Mouse (Mus musculus) kidney, adult 2 months (tissue): ENCODE results near the gene Prdm13. TPM values are rescaled to one million over a fixed set of nuclear protein-coding genes. Genes with fewer than 3 reads are reported as not detected.

Experiments used
- DNase-seq: peaks from one replicate; pipeline ENCODE4 v3.0.0; 2021
- H3K27ac ChIP-seq: fragments of 200-500 bp; 2 replicates; pipeline ENCODE4 v1.5.1; 2012; ENCODE audit warnings: low read depth, low read length, control low read depth, inconsistent platforms; ENCODE audit not compliant: insufficient read depth
- H3K27me3 ChIP-seq: fragments of 200-500 bp; replicated peaks from 2 replicates; pipeline ENCODE4 v1.6.1; 2012; ENCODE audit warnings: mild to moderate bottlenecking, moderate library complexity, low read length, inconsistent platforms; ENCODE audit not compliant: control insufficient read depth, insufficient read depth
- H3K36me3 ChIP-seq: fragments of 200-500 bp; 2 replicates; pipeline ENCODE4 v1.6.1; 2012; ENCODE audit warnings: mild to moderate bottlenecking, moderate library complexity, low read length, inconsistent platforms; ENCODE audit not compliant: control insufficient read depth, insufficient read depth
- H3K4me1 ChIP-seq: fragments of 200-500 bp; 2 replicates; pipeline ENCODE4 v1.6.1; 2011; ENCODE audit warnings: low read length; ENCODE audit not compliant: control insufficient read depth, insufficient read depth
- H3K4me3 ChIP-seq: fragments of 200-500 bp; 2 replicates; pipeline ENCODE4 v1.5.1; 2011; ENCODE audit warnings: mild to moderate bottlenecking, low read depth, low read length, control low read depth; ENCODE audit not compliant: insufficient read depth
- CTCF ChIP-seq: fragments of 200-500 bp; conservative IDR thresholded peaks from 2 replicates; pipeline ENCODE4 v1.5.1; 2011; ENCODE audit warnings: low read depth, mild to moderate bottlenecking, control low read depth, low read length, moderate library complexity, mixed read lengths; ENCODE audit not compliant: insufficient read depth, insufficient read length
- POLR2A ChIP-seq: fragments of 200-500 bp; IDR thresholded peaks from one replicate; pipeline ENCODE4 v1.6.1; 2011; ENCODE audit warnings: low read depth, low read length, control low read depth
- WGBS: fragments of 180-500 bp; shearing (Covaris S2); methylation state at CpG from one replicate; pipeline ENCODE4 v1.1.7; 2018; 5-methylcytosine and 5-hydroxymethylcytosine counted together
- polyA plus RNA-seq: library from polyadenylated mRNA; depleted of rRNA; stranded (reverse); fragments of >200 nt; gene quantifications from 2 replicates; pipeline ENCODE4 v1.2.3, GENCODE M21; 2012

Gene Prdm13
- polyA plus RNA-seq, 1 experiment = not detected

DNA sequence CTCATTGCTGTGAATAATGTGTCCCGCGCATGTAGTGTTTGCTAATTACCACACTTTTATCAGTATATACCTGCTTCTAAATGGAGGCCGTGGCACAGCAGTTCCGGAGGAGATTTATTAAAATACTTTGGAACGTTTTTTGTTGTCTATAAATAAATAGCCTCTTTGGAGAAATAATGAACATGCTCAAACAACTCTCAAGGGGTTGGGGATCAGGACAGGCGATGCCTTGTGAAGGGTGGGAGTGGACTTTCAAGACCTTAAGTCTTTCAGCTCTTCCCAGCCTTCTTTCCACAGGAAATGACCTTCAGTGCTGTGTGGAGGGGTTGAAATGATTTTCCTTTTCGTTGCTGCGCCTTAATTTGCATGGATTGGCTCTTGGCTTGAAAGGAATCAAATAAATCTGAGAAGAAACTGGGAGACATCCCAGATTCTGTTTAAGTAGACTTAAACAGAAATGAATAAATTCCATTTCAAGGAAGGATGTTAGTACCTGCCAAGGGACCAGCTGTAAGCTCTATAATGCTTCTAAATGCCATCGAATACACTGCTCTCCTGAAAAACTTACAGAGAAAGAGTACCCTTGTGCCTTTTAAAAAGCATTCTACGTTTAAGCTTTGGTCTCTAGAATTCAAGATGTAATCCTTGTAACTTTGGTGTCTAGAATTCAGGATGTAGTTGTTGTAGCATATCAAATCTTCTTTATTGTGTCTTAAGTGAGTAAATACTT lies 3.2 kb downstream of the Prdm13 start:
- peaks cover 9% of the 10 kb centered on the region for H3K27me3 ChIP-seq
- H3K36me3 ChIP-seq = no peaks in the 10 kb centered on the region
- TF ChIP-seq CTCF = no peak
- no peak for TF ChIP-seq POLR2A
- H3K27ac ChIP-seq = no peak overlapping the region
- DNase-seq = no peak
- no peaks in the 10 kb centered on the region for H3K4me1 ChIP-seq
- WGBS = 12% methylated on average over 10 of the region's 10 CpGs
- no peak overlapping the region for H3K4me3 ChIP-seq

DNA sequence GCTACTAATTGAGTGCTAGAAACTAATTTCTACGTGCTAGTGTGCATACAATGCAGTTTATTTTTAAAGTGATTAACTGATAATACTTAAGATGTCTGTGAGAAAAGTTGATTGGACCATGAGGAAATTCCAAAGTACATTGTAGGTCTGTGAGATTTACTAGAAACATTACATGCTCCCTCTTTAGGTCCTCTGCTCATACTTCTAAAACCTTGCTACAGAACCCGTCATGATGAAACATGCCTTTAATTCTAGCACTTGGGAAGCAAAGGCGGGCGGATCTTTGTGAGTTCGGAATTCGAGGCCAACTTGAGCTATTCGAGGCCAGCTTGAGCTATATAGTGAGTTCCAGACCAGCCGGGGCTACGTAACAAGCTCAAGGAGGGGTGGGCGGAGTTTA lies 4.8 kb downstream of the Prdm13 start:
- TF ChIP-seq POLR2A (no peak), CTCF (no peak)
- peaks cover 8% of the 10 kb centered on the region for H3K27me3 ChIP-seq

DNA sequence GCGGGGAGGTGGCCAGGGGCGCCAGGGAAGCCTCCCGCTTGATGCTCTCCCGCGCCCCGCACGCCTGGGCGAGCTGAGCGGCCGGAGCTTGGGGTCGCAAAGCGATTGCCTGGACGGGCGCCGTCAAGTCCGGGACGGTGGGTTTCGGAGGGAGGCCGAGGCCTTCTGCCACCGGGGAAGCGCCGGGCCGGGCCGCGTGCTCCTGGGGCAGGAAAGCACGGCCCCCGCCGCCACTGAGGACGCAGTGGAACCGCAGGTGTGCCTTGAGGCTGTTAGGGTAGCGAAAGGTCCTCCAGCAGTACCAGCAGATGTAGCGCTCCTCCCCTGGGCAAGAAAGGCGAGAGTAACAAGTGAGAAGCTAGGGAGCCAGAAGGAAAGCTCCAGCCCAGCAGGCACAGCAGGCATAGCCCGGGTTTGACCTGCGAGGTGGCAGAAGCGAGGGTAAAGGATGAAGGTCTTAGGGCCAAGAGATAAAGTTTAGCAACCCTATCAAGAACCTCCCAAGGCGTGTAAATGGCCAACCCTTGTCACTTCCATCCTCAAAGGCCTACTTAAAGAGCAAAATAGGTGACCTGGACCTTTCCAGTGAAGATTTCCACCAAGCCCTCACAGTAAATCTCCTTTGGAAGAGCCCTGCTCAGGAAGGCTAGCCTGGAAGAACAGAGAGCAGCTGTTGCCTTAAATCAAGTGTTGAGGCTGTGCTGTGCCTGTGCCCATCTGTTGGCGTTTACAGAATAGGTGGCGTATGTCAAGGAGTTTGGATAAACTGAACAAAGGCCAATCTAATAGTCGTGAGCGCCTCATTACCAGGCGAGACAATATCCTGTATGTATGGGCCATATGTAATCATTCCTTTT lies 5.9 kb downstream of the Prdm13 start:
- TF ChIP-seq POLR2A (no peak), CTCF (no peak)
- 5% methylated on average over 42 of the region's 42 CpGs for WGBS
- no peak for DNase-seq
- Histone ChIP-seq H3K27ac (no peak overlapping the region), H3K4me3 (no peak overlapping the region), H3K27me3 (peaks cover 9% of the 10 kb centered on the region), H3K4me1 (no peaks in the 10 kb centered on the region), H3K36me3 (no peaks in the 10 kb centered on the region)

More for the DNA sequence above, 4.8 kb downstream of the Prdm13 start:
- WGBS = 2% methylated on average over 10 of the region's 10 CpGs
- Histone ChIP-seq H3K27ac (no peak overlapping the region), H3K4me1 (no peaks in the 10 kb centered on the region), H3K4me3 (no peak overlapping the region), H3K36me3 (no peaks in the 10 kb centered on the region)
- DNase-seq = no peak

DNA sequence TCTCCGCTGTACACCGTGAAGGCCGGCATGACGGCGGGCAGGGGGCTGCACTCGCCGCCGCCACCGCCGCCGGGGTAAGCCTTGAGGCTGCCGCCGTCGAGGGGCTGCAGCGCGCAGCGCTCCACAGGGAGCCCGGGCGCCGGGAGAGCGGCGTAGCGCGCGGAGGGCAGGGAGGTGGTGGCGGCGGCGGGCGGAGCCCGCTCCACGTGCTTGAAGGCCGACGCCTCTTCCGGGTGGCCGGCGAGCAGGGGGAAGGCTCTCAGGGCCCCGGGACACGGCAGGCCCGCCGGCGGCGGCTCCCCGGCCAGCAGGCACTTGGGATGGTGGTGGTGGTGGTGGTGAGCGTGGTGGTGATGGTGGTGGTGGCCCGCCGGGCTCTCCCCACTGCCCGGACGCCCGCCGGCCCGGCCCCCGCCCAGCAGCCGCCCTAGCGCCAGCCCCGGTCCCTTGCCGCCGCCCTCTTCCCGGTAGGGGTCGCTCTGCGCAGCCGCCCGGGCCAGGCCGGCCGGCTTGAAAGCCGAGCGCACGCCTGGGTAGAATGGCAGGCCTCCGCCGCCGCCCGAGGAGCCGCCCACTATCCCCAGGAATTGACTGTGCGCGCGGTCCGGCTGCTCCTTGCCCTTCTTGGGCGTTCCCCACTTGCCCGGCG lies 6.7 kb downstream of the Prdm13 start:
- H3K27ac ChIP-seq = no peak overlapping the region
- peaks cover 9% of the 10 kb centered on the region for H3K27me3 ChIP-seq
- H3K36me3 ChIP-seq = no peaks in the 10 kb centered on the region
- TF ChIP-seq POLR2A (no peak), CTCF (no peak)
- H3K4me3 ChIP-seq = peak overlapping the region; percentile 8; the same call in 1 of the 2 replicates
- DNase-seq = no peak
- no peaks in the 10 kb centered on the region for H3K4me1 ChIP-seq
- WGBS = 1% methylated on average over 76 of the region's 79 CpGs

DNA sequence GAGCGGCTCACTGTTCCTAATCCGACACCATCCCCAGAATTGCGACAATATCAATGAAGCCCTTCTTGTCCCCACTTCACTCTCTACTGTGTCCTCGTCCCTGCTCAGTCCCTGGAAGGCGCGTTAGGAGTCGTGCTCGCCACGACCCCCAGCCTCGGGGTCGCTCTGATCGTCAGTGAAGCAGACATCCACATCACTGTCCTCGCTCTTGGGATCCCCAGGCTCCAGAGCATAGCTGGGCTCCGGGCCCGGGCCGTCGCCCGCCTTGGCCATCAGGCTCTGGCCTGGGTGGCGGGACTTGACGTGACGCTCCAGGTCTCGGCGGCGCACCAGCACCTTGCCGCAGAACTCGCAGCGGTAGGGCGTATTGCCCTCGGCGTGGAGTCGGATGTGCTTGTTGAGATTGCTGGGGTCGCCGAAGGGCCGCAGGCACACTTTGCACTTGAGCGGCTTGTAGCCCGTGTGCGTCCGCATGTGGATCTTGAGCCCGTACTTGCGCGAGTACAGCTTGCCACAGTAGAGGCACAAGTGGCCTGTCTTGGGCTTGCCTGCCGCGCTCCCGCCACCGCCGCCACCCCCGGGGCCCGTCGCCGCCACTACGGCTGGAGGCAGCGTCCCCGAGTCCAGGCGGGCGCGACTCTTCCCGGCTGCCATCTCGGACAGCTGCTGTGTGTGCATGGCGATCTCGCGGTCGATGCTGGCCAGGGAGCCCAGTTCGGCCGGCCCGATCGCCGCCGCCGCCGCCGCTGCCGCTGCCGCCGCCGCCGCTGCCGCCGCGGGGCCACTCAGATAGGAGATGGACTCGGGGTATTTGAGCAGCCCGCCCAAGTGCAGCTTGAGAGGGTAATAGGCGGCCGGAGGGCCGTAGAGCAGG lies 7.4 kb downstream of the Prdm13 start:
- no peak overlapping the region for H3K4me3 ChIP-seq
- H3K27ac ChIP-seq = no peak overlapping the region
- no peak for TF ChIP-seq POLR2A
- 2% methylated on average over 84 of the region's 84 CpGs for WGBS
- no peaks in the 10 kb centered on the region for H3K4me1 ChIP-seq
- H3K27me3 ChIP-seq = peaks cover 9% of the 10 kb centered on the region
- DNase-seq = no peak
- H3K36me3 ChIP-seq = no peaks in the 10 kb centered on the region

DNA sequence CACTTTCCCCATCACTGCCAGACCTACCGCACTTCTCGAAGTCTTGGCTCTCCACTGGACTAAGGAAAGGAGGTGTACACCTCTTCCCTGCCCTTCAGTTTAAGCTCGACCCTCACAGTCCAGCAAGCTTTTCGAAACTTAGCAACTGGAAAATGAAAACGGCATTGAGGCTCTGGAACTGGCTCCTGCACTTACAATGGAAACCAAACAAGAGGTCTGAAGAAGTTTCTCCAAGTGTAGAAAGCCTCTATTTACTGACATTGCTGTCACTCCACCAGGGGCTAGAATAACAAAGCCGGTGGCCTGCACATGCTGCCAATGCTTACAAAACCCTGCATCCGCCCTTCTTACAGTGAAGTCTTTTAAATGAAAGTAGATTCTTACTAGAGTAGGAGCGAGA lies 11.1 kb downstream of the Prdm13 start:
- TF ChIP-seq POLR2A = no peak
- TF ChIP-seq CTCF = no peak
- 8% methylated on average over 8 of the region's 8 CpGs for WGBS
- Histone ChIP-seq H3K36me3 (no peaks in the 10 kb centered on the region), H3K4me3 (no peak overlapping the region), H3K4me1 (no peaks in the 10 kb centered on the region), H3K27me3 (peaks cover 9% of the 10 kb centered on the region), H3K27ac (no peak overlapping the region)
- no peak for DNase-seq
